ENCODE assay signal across 8 mouse cellular contexts in genomic region chr14:32388196-32388595, GRCm38 (mm10). TPM values are rescaled to one million over a fixed set of nuclear protein-coding genes. Genes with fewer than 3 reads are reported as not detected.
A peak's percentile ranks its signal among the peaks of the same experiment; 100 is the strongest.
DNase-seq lines count a peak whose midpoint lies in the region; ATAC-seq and TF ChIP-seq lines count a peak whose summit lies in the region.
"Had no signal": no experiment of that assay in that cellular context is flagged by ENCODE, and none has a peak within 500 bp of the region (broad histone marks: within the 10 kb centered on the region; RNA-seq: fewer than 3 reads in every experiment).

TSS of gene 1700024G13Rik (minus strand) at chr14:32388391.

- H3K9me3 ChIP-seq in embryonic facial prominence, embryonic 15.5 days (replicated peaks): no peaks in the 10 kb centered on the region
- no peaks in the 10 kb centered on the region for H3K9me3 ChIP-seq in hindbrain, embryonic 13.5 days
- H3K9me3 ChIP-seq in limb, embryonic 14.5 days (ENCODE audit: control insufficient read depth, low read length): no peaks in the 10 kb centered on the region
- no peaks in the 10 kb centered on the region for H3K9me3 ChIP-seq in midbrain, postnatal 0 days (ENCODE audit: low read length)

- peak; percentile 57 for ATAC-seq in embryonic facial prominence, embryonic 15.5 days (ENCODE audit: insufficient number of reproducible peaks, low FRiP score, low TSS enrichment, low read depth)
- peak; percentile 73 for ATAC-seq in hindbrain, embryonic 13.5 days (ENCODE audit: low FRiP score)
- peak; percentile 50; the same call in 1 of the 2 replicates for ATAC-seq in limb, embryonic 14.5 days (ENCODE audit: low FRiP score, low read depth)
- peak; percentile 70; the same call in 1 of the 2 replicates for ATAC-seq in midbrain, postnatal 0 days (ENCODE audit: low FRiP score)

- DNase-seq in adrenal gland, postnatal 10 days: peak; percentile 86
- DNase-seq in limb, embryonic 14.5 days (ENCODE audit: low spot score): peak; percentile 34
- peak; percentile 61 for DNase-seq in midbrain, postnatal 0 days (ENCODE audit: low spot score)
- DNase-seq in thymus, postnatal 4 days: peak; percentile 63
- DNase-seq in cerebellum, adult 9-11 months: no peak

- no peak for TF ChIP-seq POLR2A in limb, embryonic 14.5 days (IDR thresholded peaks at IDR 0.05; ENCODE audit: borderline replicate concordance, extremely low read depth, insufficient read depth, insufficient read length)

- no peaks in the 10 kb centered on the region for H3K36me3 ChIP-seq in embryonic facial prominence, embryonic 15.5 days
- no peaks in the 10 kb centered on the region for H3K36me3 ChIP-seq in hindbrain, embryonic 13.5 days
- H3K36me3 ChIP-seq in limb, embryonic 14.5 days (ENCODE audit: control insufficient read depth, insufficient read depth, low read length): no peaks in the 10 kb centered on the region
- H3K36me3 ChIP-seq in midbrain, postnatal 0 days (ENCODE audit: insufficient read depth, low read length): no peaks in the 10 kb centered on the region

- WGBS in embryonic facial prominence, embryonic 15.5 days: 7% methylated on average over 13 of the region's 13 CpGs
- under 1% methylated on average over 13 of the region's 13 CpGs for WGBS in hindbrain, embryonic 13.5 days
- WGBS in limb, embryonic 14.5 days: under 1% methylated on average over 13 of the region's 13 CpGs
- WGBS in midbrain, postnatal 0 days: 3% methylated on average over 13 of the region's 13 CpGs

- H3K27me3 ChIP-seq in embryonic facial prominence, embryonic 15.5 days: no peaks in the 10 kb centered on the region
- H3K27me3 ChIP-seq in hindbrain, embryonic 13.5 days: 0 out of 2 replicates have a peak, but pooled peaks cover 12% of the 10 kb centered on the region
- no peaks in the 10 kb centered on the region for H3K27me3 ChIP-seq in limb, embryonic 14.5 days (ENCODE audit: control insufficient read depth, insufficient read depth, low read length)
- no peaks in the 10 kb centered on the region for H3K27me3 ChIP-seq in midbrain, postnatal 0 days (ENCODE audit: insufficient read depth, low read length)

- no peak for TF ChIP-seq CTCF in midbrain, postnatal 0 days (IDR thresholded peaks at IDR 0.05)

- no peak within 1 kb of the TSS for H3K4me2 ChIP-seq in embryonic facial prominence, embryonic 15.5 days (replicated peaks)
- H3K4me2 ChIP-seq in hindbrain, embryonic 13.5 days: 0 out of 2 replicates have a peak within 1 kb of the TSS, but pooled peaks have one; percentile 21
- no peak within 1 kb of the TSS for H3K4me2 ChIP-seq in limb, embryonic 14.5 days (replicated peaks; ENCODE audit: low read depth, low read length, severe bottlenecking)
- H3K4me2 ChIP-seq in midbrain, postnatal 0 days (ENCODE audit: low read depth, low read length, poor library complexity, severe bottlenecking): peak within 1 kb of the TSS; percentile 13; the same call in 1 of the 2 replicates

- no peak within 1 kb of the TSS for H3K4me3 ChIP-seq in embryonic facial prominence, embryonic 15.5 days (replicated peaks)
- no peak within 1 kb of the TSS for H3K4me3 ChIP-seq in hindbrain, embryonic 13.5 days
- H3K4me3 ChIP-seq in limb, embryonic 14.5 days (replicated peaks; ENCODE audit: low read length): no peak within 1 kb of the TSS
- H3K4me3 ChIP-seq in midbrain, postnatal 0 days (ENCODE audit: low read depth, low read length): no peak within 1 kb of the TSS

- no peak within 1 kb of the TSS for H3K27ac ChIP-seq in embryonic facial prominence, embryonic 15.5 days (replicated peaks)
- H3K27ac ChIP-seq in hindbrain, embryonic 13.5 days: no peak within 1 kb of the TSS
- no peak within 1 kb of the TSS for H3K27ac ChIP-seq in limb, embryonic 14.5 days (replicated peaks; ENCODE audit: low read depth, low read length)
- no peak within 1 kb of the TSS for H3K27ac ChIP-seq in midbrain, postnatal 0 days (ENCODE audit: low read depth, low read length)

- no peak within 1 kb of the TSS for H3K9ac ChIP-seq in embryonic facial prominence, embryonic 15.5 days
- no peak within 1 kb of the TSS for H3K9ac ChIP-seq in hindbrain, embryonic 13.5 days
- H3K9ac ChIP-seq in limb, embryonic 14.5 days (ENCODE audit: low read depth, low read length, severe bottlenecking): no peak within 1 kb of the TSS
- no peak within 1 kb of the TSS for H3K9ac ChIP-seq in midbrain, postnatal 0 days (replicated peaks; ENCODE audit: low read length, poor library complexity, severe bottlenecking)

- H3K4me1 ChIP-seq in embryonic facial prominence, embryonic 15.5 days: 0 out of 2 replicates have a peak, but pooled peaks cover 3% of the 10 kb centered on the region
- peaks cover 6% of the 10 kb centered on the region for H3K4me1 ChIP-seq in hindbrain, embryonic 13.5 days (replicated peaks)
- no peaks in the 10 kb centered on the region for H3K4me1 ChIP-seq in limb, embryonic 14.5 days (ENCODE audit: control insufficient read depth, insufficient read depth, low read length)
- H3K4me1 ChIP-seq in midbrain, postnatal 0 days (ENCODE audit: insufficient read depth, low read length): 0 out of 2 replicates have a peak, but pooled peaks cover 4% of the 10 kb centered on the region

RNA-seq across cellular contexts. Expression of gene 1700024G13Rik, which starts in this region (rescaled TPM):
- total RNA-seq in adrenal gland, postnatal 10 days (2021): not detected
- 2.8 and 4.4 TPM in 2 replicates for polyA plus RNA-seq in embryonic facial prominence, embryonic 15.5 days (2015; fragmentation: Nextera tagmentation; extraction: Ambion mirVana)
- 0.31 and 1.8 TPM in 2 replicates for polyA plus RNA-seq in hindbrain, embryonic 13.5 days (2015; fragmentation: Nextera tagmentation; extraction: Ambion mirVana)
- polyA plus RNA-seq in limb, embryonic 14.5 days (2012; rRNA removed): not detected in 2 replicates
- polyA plus RNA-seq in limb, embryonic 14.5 days (2014; fragmentation: Nextera tagmentation; extraction: Ambion mirVana): not detected in 2 replicates
- total RNA-seq in midbrain, postnatal 0 days (2014; rRNA removed): 1.8 TPM in 1 of 2 replicates, not detected in the other
- polyA plus RNA-seq in midbrain, postnatal 0 days (2015; fragmentation: Nextera tagmentation; extraction: Ambion mirVana): 0.67 and 0.68 TPM in 2 replicates
- total RNA-seq: gastrocnemius, postnatal 4 days had no signal

Comparison
In these comparisons a context has a peak if more than half of its experiments do, and no peak if none do; other contexts are left out.
1. Peak in DNase-seq in adrenal gland, postnatal 10 days; RNA of the gene not detected or under 1 TPM.
2. Peak in DNase-seq and ATAC-seq in limb, embryonic 14.5 days; RNA of the gene not detected or under 1 TPM.
3. H3K4me2 ChIP-seq: peak in hindbrain, embryonic 13.5 days (single experiment) and midbrain, postnatal 0 days (single experiment); none in embryonic facial prominence, embryonic 15.5 days (single experiment) and limb, embryonic 14.5 days (single experiment).
4. Peak in every context shown above with its lines, with median percentiles within 50 percentile points of each other: ATAC-seq.